Mouse (Mus musculus): Measurements from ENCODE around the gene Prr7. TPM values are rescaled to one million over a fixed set of nuclear protein-coding genes. Genes with fewer than 3 reads are reported as not detected.
A peak's percentile ranks its signal among the peaks of the same experiment; 100 is the strongest.

Prr7 gene
- polyA plus RNA-seq, 1 experiment from 2014 or later = 0.37 TPM

GRCm38 (mm10) chr13:55513111-55513748 is 49.2 kb downstream of the Prr7 start, which contains the start of gene Pdlim7:
Gene Pdlim7, minus strand, starts transcription at chr13:55513676.
- peak within 1 kb of the TSS; percentile 87 for H3K4me3 ChIP-seq (ENCODE audit: low read length)
- peak within 1 kb of the TSS; percentile 94 for H3K9ac ChIP-seq (replicated peaks; ENCODE audit: low read length)
- H3K4me1 ChIP-seq (ENCODE audit: insufficient read depth, low read length) = peaks cover 25% of the 10 kb centered on the region
- peaks cover 10% of the 10 kb centered on the region for H3K36me3 ChIP-seq (ENCODE audit: insufficient read depth, low read length)
- H3K4me2 ChIP-seq (replicated peaks; ENCODE audit: low read depth, low read length) = peak within 1 kb of the TSS; percentile 84
- WGBS = 1% methylated on average over 55 of the region's 55 CpGs
- peak within 1 kb of the TSS; percentile 96 for H3K27ac ChIP-seq (ENCODE audit: low read length)
- ATAC-seq (ENCODE audit: low FRiP score, low TSS enrichment) = peak; percentile 69
- no peaks in the 10 kb centered on the region for H3K9me3 ChIP-seq (ENCODE audit: low read length)
- H3K27me3 ChIP-seq (ENCODE audit: insufficient read depth, low read length) = no peaks in the 10 kb centered on the region

- no peak overlapping the region for H3K27ac ChIP-seq (ENCODE audit: low read length)
- H3K4me3 ChIP-seq (ENCODE audit: low read length) = peak overlapping the region; percentile 87
- H3K4me2 ChIP-seq (replicated peaks; ENCODE audit: low read depth, low read length) = peak overlapping the region; percentile 84
- H3K9ac ChIP-seq (replicated peaks; ENCODE audit: low read length) = peak overlapping the region; percentile 94
- peaks cover 5% of the 10 kb centered on the region for H3K36me3 ChIP-seq (ENCODE audit: insufficient read depth, low read length)
- ATAC-seq (ENCODE audit: low FRiP score, low TSS enrichment) = no peak
- peaks cover 25% of the 10 kb centered on the region for H3K4me1 ChIP-seq (ENCODE audit: insufficient read depth, low read length)
- no peaks in the 10 kb centered on the region for H3K27me3 ChIP-seq (ENCODE audit: insufficient read depth, low read length)
- WGBS = 40% methylated on average over 9 of the region's 9 CpGs
- H3K9me3 ChIP-seq (ENCODE audit: low read length) = no peaks in the 10 kb centered on the region
Measured at GRCm38 (mm10) chr13:55513828-55514227, 49.8 kb downstream of the Prr7 start.

- no peak for ATAC-seq (ENCODE audit: low FRiP score, low TSS enrichment)
- Histone ChIP-seq H3K36me3 (ENCODE audit: insufficient read depth, low read length) (no peaks in the 10 kb centered on the region), H3K27ac (ENCODE audit: low read length) (no peak overlapping the region), H3K9ac (replicated peaks; ENCODE audit: low read length) (no peak overlapping the region), H3K27me3 (ENCODE audit: insufficient read depth, low read length) (no peaks in the 10 kb centered on the region), H3K4me3 (ENCODE audit: low read length) (no peak overlapping the region), H3K9me3 (ENCODE audit: low read length) (0 out of 2 replicates have a peak, but pooled peaks cover 2% of the 10 kb centered on the region), H3K4me2 (replicated peaks; ENCODE audit: low read depth, low read length) (no peak overlapping the region), H3K4me1 (ENCODE audit: insufficient read depth, low read length) (peaks cover 5% of the 10 kb centered on the region)
- WGBS = 4% methylated on average over 5 of the region's 5 CpGs
Measured at GRCm38 (mm10) chr13:55516955-55517354, 52.9 kb downstream of the Prr7 start.

GRCm38 (mm10) chr13:55519606-55520005 is 55.5 kb downstream of the Prr7 start:
- H3K27me3 ChIP-seq (ENCODE audit: insufficient read depth, low read length) = no peaks in the 10 kb centered on the region
- no peaks in the 10 kb centered on the region for H3K36me3 ChIP-seq (ENCODE audit: insufficient read depth, low read length)
- H3K9ac ChIP-seq (replicated peaks; ENCODE audit: low read length) = no peak overlapping the region
- peaks cover 5% of the 10 kb centered on the region; the same call in 1 of the 2 replicates for H3K4me1 ChIP-seq (ENCODE audit: insufficient read depth, low read length)
- no peak overlapping the region for H3K4me2 ChIP-seq (replicated peaks; ENCODE audit: low read depth, low read length)
- no peak overlapping the region for H3K27ac ChIP-seq (ENCODE audit: low read length)
- ATAC-seq (ENCODE audit: low FRiP score, low TSS enrichment) = no peak
- H3K9me3 ChIP-seq (ENCODE audit: low read length) = 0 out of 2 replicates have a peak, but pooled peaks cover 2% of the 10 kb centered on the region
- 78% methylated on average over 4 of the region's 4 CpGs for WGBS
- no peak overlapping the region for H3K4me3 ChIP-seq (ENCODE audit: low read length)

- Histone ChIP-seq H3K36me3 (ENCODE audit: insufficient read depth, low read length) (no peaks in the 10 kb centered on the region), H3K9ac (replicated peaks; ENCODE audit: low read length) (peak overlapping the region; percentile 51; the same call in 1 of the 2 replicates), H3K4me1 (ENCODE audit: insufficient read depth, low read length) (peaks cover 5% of the 10 kb centered on the region; the same call in 1 of the 2 replicates), H3K4me2 (replicated peaks; ENCODE audit: low read depth, low read length) (no peak overlapping the region), H3K27ac (ENCODE audit: low read length) (0 out of 2 replicates have a peak overlapping the region, but pooled peaks have one; percentile 18), H3K9me3 (ENCODE audit: low read length) (0 out of 2 replicates have a peak, but pooled peaks cover 2% of the 10 kb centered on the region), H3K27me3 (ENCODE audit: insufficient read depth, low read length) (no peaks in the 10 kb centered on the region), H3K4me3 (ENCODE audit: low read length) (no peak overlapping the region)
- peak; percentile 11; the same call in 1 of the 2 replicates for ATAC-seq (ENCODE audit: low FRiP score, low TSS enrichment)
- 64% methylated on average over 8 of the region's 8 CpGs for WGBS
Measured at GRCm38 (mm10) chr13:55522730-55523129, 58.7 kb downstream of the Prr7 start.

Small RNAs within 50 kb of the gene (microRNA-seq; reads per million reads assigned to microRNA genes)
- gene Mir6943 (not detected), gene Mir6944 (14.1 reads per million, percentile 34 among the genes with 10 or more reads in this experiment), gene Mir6945 (0.95 reads per million)

Other genes starting within 250 kb of the Prr7 start
- 511 and 518 TPM in 2 replicates for gene Prelid1, start 143.8 kb upstream of the Prr7 start, polyA plus RNA-seq (2015; fragmentation: Nextera tagmentation; extraction: Ambion mirVana)
- gene Rab24, start 142.3 kb upstream of the Prr7 start, polyA plus RNA-seq (2015; fragmentation: Nextera tagmentation; extraction: Ambion mirVana) = 91.5 and 95.5 TPM in 2 replicates
- 33.5 and 37.6 TPM in 2 replicates for gene Mxd3, start 134.4 kb upstream of the Prr7 start, polyA plus RNA-seq (2015; fragmentation: Nextera tagmentation; extraction: Ambion mirVana)
- 127 and 131 TPM in 2 replicates for gene Lman2, start 101.5 kb upstream of the Prr7 start, polyA plus RNA-seq (2015; fragmentation: Nextera tagmentation; extraction: Ambion mirVana)
- 1.1 and 1.3 TPM in 2 replicates for gene Rgs14, start 94.5 kb upstream of the Prr7 start, polyA plus RNA-seq (2015; fragmentation: Nextera tagmentation; extraction: Ambion mirVana)
- gene Slc34a1, start 66.1 kb upstream of the Prr7 start, polyA plus RNA-seq (2015; fragmentation: Nextera tagmentation; extraction: Ambion mirVana) = 366 and 385 TPM in 2 replicates
- gene Pfn3, start 49.0 kb upstream of the Prr7 start, polyA plus RNA-seq (2015; fragmentation: Nextera tagmentation; extraction: Ambion mirVana) = 0.46 TPM in 1 of 2 replicates, not detected in the other
- gene F12, start 37.5 kb upstream of the Prr7 start, polyA plus RNA-seq (2015; fragmentation: Nextera tagmentation; extraction: Ambion mirVana) = 0.28 and 0.79 TPM in 2 replicates
- gene Grk6, start 19.2 kb upstream of the Prr7 start, polyA plus RNA-seq (2015; fragmentation: Nextera tagmentation; extraction: Ambion mirVana) = 17.4 and 25.6 TPM in 2 replicates
- 177 and 194 TPM in 2 replicates for gene Dbn1, start 23.8 kb downstream of the Prr7 start, polyA plus RNA-seq (2015; fragmentation: Nextera tagmentation; extraction: Ambion mirVana)
- gene Pdlim7, start 49.4 kb downstream of the Prr7 start, polyA plus RNA-seq (2015; fragmentation: Nextera tagmentation; extraction: Ambion mirVana) = 162 and 169 TPM in 2 replicates
- 2.5 TPM in 2 replicates for gene Dok3, start 65.0 kb downstream of the Prr7 start, polyA plus RNA-seq (2015; fragmentation: Nextera tagmentation; extraction: Ambion mirVana)
- 89.1 and 91.6 TPM in 2 replicates for gene Ddx41, start 72.4 kb downstream of the Prr7 start, polyA plus RNA-seq (2015; fragmentation: Nextera tagmentation; extraction: Ambion mirVana)
- gene Fam193b, start 106.9 kb downstream of the Prr7 start, polyA plus RNA-seq (2015; fragmentation: Nextera tagmentation; extraction: Ambion mirVana) = 40.2 and 41.2 TPM in 2 replicates
- gene Tmed9, start 109.5 kb downstream of the Prr7 start, polyA plus RNA-seq (2015; fragmentation: Nextera tagmentation; extraction: Ambion mirVana) = 175 and 177 TPM in 2 replicates
- gene B4galt7, start 135.6 kb downstream of the Prr7 start, polyA plus RNA-seq (2015; fragmentation: Nextera tagmentation; extraction: Ambion mirVana) = 20.0 and 26.3 TPM in 2 replicates
- 54.5 and 60.7 TPM in 2 replicates for gene Caml, start 158.7 kb downstream of the Prr7 start, polyA plus RNA-seq (2015; fragmentation: Nextera tagmentation; extraction: Ambion mirVana)
- 37.5 and 39.7 TPM in 2 replicates for gene Ddx46, start 170.8 kb downstream of the Prr7 start, polyA plus RNA-seq (2015; fragmentation: Nextera tagmentation; extraction: Ambion mirVana)
- gene B230219D22Rik, start 228.9 kb downstream of the Prr7 start, polyA plus RNA-seq (2015; fragmentation: Nextera tagmentation; extraction: Ambion mirVana) = 55.2 and 62.2 TPM in 2 replicates

All from kidney, embryonic 16.5 days (tissue).